Mouse (Mus musculus) right cerebral cortex, adult 2 months (tissue): Measurements from ENCODE around the gene Peg3.
"Not testable (repeated sequence)": the region's sequence is repeated elsewhere in the genome, so short reads cannot be mapped to it uniquely, and the experiment has no call there.

Experiments
- DNase-seq, 2 experiments: peaks; one replicate each; pipeline ENCODE4 v3.0.0; 2021 to 2022; ENCODE audit warnings: low spot score in 2 of 2

Gene Peg3

DNA sequence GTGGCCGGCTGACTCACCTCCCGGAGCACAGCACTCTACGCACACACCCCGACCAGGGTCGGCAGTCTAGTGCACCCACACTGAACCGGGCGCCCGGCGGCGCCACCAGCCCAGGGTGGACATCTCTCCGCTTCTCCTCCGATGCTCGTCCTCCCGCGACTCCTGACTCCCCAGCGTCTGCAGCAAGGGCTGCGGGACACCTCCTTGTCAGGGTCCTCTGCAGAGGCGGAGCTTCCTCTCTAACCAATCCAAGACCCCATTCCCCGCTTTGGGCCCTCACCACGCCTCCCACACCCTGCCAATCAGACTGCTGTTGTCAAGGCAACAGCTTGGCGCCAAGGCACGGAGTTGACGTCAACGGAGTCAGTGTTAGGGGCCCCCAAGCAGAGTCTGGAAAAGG, at the start of gene Peg3, which contains the start of gene Usp29:
Peg3 (minus strand) TSS at position 191 of the 400 bp plus-strand sequence.
Usp29 (plus strand) TSS at position 338 of the 400 bp plus-strand sequence.
- DNase-seq, result peak; percentile 83 to 88

DNA sequence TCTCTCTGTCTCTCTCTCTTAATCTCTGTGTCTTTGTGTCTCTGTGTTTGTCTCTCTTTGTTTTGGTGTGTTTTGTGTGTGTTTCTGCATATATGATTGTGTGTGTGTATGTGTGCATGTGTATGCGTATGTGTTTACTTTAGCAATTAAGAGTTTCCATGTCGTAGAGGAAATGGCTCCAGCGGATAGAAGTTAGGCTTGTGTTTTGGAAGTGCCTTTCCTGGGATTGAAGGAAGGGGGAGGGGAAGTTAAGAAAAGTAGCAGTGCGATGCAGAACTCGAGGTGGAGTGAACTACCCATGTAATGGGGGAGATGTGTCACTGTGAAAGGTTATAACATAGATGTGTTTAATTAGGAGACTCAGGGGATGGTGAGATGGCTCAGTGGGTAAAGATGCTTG, 48.9 kb upstream of the Peg3 start:
- DNase-seq, result no peak

DNA sequence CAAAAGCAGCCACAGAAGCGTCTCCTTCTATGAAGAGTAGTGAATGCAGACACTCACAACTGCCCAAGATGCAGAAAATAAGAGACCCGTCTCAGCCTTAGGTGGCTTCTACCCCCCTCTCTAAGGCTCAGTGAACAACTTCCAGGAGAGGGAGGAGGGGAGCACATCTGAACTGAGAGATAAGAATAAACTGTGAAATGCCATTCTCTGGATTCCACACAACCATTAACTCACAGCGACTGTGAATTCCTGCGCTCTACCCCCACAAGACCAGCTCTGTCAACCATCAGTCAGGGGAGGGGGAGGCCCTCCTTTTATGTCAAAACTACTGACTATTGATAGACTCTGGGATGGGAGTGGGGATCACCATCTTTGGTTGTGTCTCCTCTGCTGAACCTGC, 47.5 kb upstream of the Peg3 start:
- DNase-seq, result no peak

DNA sequence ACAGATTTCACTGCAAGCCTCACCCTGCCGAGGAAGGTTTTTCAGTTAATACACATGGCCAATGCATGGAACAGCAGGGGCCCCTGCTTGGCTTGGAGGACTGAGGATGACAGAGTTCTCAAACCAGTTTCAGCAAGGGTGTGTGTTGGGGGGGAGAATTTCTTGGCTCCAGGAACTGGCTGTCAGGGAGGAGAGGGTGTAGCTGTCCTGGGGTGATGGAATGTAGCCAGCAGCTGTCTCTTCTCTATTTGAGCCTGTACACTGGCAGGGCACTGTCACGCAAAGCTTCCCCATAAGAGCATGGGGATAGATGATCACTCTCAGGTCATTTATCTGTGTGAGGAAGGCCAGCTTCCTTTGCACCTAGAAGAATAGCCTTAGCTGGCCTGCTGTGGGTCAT, 46.9 kb upstream of the Peg3 start:
- DNase-seq, result no peak

GRCm38 (mm10) chr7:6776314-6777059, 46.3 kb upstream of the Peg3 start:
- DNase-seq, result peak; percentile 71 to 78

DNA sequence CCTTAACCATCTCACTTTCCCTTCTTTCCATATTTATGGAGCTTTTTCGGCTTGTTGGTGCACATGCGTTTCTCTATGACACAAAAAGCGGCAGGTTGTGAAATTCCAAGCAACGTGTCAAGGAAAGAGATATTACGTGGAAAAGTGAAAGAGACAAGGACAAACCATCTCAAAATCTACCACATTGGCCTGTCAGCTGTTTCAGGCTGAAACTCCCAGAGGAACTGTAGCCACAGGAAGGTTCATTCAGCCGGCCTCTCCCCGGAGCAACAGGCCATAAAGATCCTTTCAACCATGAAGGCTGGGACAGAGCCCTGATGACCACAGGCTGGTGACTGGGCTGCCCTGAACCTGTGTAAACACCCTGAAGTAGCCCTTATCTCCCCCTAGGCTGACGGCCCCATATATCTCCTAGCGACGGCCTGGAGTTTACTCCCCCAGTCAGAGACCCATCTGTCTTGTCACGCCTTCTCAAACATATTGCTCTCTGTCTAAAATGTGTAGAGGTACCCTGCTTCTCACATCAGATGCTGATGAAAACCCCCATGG, 43.7 kb upstream of the Peg3 start:
- DNase-seq, result not testable (repeated sequence)

GRCm38 (mm10) chr7:6770286-6770685, 40.1 kb upstream of the Peg3 start:
- DNase-seq, result no peak

DNA sequence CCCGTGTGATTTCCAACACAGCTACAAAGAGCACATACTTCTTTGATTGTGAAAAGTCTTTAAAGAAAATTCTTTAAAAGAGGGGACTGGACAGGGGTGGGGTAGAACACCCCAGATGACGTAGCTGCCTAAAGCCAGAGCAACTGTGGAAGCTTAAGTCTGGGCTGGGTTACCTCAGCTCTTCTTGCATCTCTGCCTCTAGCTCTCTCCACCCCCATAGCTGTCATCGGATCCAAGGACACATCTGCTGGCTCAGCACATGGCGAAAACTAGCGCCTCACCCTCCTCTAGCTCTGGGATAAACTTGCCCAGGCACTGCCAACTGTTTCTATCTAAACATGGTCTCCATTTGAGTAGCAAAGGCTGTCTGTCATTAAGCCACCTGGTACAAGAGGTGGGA, 35.0 kb upstream of the Peg3 start:
- DNase-seq, result peak in 1 of 2 experiments; percentile 6

DNA sequence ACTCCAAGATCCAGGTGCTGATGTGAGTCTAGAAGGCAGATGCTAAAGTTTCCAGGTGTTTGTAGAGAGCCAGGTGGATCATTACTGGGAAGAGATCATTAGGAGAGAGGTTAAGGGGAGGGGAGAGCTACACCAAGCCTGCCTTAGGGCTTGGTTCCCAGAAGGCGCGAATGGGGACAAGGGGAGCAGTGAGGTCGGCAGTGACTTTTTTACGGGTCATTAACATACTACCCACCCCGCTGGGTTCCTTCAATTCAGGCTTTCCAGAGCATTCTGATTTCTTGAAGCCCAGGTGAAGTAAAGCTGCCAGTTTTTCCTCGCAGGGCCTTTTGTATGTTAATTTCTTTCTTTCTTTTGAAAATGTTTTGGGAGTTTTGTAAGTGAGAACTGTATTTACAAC, 29.9 kb upstream of the Peg3 start:
- DNase-seq, result no peak

DNA sequence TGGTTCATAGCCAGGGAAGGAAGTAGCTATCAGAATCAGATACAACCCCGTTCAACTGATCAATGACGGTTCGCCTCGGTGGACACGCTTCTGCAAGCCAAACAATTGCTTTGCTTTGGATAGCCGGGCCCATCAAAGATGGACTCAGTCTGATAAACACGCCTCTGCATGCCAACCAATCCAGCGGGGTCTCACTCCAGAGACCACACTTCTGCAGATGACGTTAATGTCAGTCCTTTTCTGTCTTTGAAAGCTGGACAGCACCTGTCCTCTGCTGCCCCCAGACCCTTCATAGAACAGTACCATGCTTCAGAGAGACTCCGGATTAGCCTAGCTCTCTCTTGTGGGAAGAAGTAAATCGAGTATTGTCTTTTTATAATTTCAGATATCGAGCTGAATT, 29.5 kb upstream of the Peg3 start:
- DNase-seq, result no peak

DNA sequence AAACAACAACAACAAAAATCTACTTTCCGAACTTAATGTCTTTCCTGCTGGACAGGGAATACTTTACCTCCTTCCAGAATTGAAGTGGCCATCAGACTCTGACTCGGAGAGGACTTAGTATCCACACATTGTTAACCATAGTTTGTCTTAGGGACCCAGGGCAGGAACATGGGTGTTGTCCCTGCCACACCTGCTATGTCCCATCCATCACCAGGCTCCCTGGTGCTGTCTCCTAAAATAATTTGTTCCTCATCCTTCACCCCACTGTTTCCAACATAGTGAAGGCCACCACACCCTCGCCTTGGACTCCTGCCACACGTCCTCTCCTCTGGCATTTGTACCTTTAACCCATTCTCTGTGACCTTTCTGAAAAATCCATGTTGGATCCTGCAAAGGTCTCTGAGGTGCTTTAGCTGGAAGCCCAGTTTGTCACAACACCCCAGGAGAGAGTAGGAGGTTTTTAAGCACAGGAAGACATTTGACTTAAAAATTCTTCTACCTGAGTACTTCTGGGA, 26.6 kb upstream of the Peg3 start:
- no peak for DNase-seq

GRCm38 (mm10) chr7:6753440-6753839, 23.2 kb upstream of the Peg3 start:
- DNase-seq, result no peak

DNA sequence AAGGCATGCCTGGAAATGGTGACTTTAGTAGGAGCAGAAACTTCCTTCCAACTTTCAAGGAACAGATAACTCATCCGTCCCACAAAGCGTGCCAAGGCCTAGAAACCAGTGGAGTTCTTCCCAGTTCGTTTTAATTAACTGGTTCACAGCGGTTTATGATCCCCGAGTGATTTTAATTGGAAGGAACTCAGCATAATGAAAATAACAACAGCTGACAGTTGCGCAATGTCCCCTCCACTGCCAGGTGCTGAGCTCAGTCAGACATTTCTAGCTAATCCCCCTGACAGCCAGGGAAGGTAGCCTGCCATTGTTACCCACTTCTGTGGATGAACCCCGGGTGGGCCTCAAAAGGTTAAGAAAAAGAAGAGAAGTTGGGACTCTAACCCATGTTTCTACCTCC, 19.0 kb upstream of the Peg3 start:
- no peak for DNase-seq

- no peak for DNase-seq
These were observed 14.2 kb upstream of the Peg3 start for GRCm38 (mm10) chr7:6744281-6744904.

DNA sequence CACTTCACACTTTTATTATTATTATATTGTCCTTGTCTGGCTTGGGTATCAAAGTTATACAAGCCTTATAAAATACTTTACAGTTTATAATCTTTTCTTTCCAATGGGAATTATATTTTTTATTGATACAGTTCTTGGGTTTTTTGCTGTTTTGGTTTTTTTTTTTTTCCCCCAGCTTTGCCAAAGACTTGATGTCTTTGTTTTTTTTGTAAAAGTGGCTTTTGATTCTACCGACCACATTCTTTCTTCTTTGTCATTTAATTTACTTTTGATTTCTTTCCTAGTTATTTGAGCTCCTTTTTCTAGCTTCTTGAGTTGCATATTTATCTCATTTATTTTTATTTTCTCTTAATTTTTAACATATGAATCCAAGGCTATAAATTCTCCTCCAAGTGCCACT, 5.8 kb upstream of the Peg3 start:
- DNase-seq, result no peak

- no peak for DNase-seq
These were observed 1.7 kb upstream of the Peg3 start for GRCm38 (mm10) chr7:6731930-6732329.

DNA sequence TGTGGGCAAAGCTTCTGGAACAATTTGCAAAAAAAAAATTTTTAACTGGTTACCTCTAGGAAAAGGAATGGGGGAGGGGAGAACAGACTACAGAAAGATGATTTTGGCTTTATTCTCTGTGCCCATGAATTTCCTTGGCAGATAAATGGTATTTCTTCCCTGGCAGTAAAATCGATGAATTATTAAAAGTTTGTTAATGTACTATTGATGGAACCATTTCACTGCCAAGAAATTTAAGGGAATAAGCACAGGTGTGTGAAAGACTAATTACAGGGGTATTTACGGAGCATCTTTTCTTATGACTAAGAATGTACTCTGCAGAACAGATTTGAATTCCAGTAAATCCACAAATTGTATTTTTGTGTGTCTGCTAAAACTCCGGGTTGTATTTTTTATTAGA, 1.1 kb upstream of the Peg3 start:
- DNase-seq, result no peak

- DNase-seq, result peak; percentile 23 to 32
These were observed 570 bp upstream of the Peg3 start for GRCm38 (mm10) chr7:6730801-6731200.

DNA sequence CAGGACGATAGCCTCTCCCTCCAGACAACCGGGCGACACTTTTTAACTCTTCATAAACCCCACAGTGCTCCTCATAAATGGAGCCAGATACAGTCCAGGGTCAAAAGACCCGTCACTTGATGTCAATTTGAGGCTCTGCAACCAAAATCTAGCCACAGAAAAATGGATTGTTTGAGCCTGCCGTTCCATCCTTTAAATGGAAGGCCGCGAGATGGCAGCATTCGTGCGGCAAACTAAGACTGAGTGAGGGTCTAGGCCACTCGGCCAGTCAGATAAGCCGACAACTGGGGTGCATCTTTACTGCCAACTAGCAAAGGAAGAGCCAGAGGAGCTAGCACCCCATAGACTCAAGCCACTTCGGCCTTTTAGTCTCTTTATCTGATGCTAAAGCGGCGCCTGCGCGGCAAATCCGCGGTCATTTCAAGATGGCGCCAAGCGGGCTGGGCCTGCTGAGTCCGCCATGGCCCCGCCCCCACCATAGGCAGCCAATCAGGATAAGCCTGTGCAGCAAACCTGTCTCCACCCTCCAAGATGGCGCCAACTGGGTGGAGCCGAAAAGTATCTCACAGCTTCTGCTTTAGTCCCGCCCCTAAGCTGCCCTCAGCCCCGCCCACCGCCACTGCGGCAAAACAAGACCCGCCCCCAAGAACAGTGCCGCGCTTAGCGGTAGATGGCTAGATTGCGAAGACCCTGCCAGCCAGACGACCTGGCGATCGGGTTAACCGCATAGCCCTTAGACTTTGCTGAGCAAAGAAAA, 992 bp downstream of the Peg3 start:
- peak; percentile 91 to 93 for DNase-seq

DNA sequence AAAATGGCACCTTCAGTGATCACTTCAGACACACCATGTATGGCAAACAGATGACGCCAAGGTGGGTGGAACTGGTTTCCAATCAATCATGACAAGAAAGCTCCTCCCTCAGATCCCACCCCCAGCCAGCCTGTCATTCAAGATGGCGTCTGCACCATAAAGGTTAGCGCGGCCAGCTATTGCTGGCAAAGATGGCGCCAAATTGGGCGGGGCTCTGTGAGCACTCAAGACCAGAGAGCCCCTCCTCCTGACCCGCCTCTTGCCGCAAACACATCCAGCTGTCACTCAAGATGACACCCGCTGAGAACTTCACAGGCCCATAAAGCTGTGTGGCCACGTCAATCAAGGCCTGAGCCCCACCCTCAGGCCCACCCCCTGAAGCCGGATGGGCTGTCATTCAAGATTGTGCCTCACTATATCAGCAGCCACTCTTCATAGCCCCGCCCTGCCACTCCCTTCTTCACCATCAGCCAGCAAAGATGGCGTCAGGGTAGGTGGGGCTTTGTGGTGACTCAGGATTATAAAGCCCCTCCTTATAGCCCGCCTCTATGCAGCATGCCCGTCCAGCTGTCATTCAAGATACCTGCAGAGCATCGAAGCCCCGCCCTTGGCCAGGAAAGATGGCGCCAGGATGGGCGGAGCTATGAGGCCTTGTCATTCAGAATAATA, 1.8 kb downstream of the Peg3 start:
- peak; percentile 85 to 91 for DNase-seq

DNA sequence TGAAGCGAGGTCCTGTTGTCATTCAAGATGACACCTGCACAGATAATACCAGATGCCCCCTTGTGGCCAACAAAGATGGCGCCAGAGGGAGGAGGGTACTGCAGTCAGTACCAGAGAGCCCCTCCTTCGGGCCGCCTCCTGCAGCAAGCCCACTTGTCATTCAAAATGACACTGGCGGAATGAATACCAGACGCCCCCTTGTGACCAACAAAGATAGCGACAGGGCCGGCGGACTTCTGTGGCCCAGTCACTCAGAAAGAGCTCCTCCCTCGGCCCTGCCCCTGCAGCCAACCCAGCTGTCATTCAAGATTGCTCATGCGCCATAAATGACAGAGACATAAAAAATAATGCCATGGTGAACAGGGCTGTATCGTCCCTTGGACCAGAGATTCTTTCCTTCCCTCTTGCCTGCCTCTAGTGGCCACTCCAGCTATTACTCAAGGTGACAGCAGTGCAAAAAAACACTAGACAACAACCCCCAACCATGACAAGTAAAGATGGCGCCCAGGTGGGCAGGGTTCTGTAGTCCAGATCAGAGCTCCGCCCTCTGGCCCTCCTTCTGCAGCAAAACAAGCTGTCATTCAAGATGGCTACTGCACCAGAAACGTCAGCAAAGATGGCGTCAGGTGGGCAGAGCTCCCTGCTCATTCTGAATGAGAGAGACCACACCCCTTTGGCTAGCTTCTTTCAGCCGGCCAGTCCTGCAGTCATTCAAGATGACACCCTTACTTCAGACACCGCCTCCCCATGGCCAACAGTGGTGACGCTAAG, 2.7 kb downstream of the Peg3 start:
- peak; percentile 86 to 88 for DNase-seq
